Mouse (Mus musculus): ENCODE results near the gene Sirt2.
A peak's percentile ranks its signal among the peaks of the same experiment; 100 is the strongest.

The Sirt2 gene

DNA sequence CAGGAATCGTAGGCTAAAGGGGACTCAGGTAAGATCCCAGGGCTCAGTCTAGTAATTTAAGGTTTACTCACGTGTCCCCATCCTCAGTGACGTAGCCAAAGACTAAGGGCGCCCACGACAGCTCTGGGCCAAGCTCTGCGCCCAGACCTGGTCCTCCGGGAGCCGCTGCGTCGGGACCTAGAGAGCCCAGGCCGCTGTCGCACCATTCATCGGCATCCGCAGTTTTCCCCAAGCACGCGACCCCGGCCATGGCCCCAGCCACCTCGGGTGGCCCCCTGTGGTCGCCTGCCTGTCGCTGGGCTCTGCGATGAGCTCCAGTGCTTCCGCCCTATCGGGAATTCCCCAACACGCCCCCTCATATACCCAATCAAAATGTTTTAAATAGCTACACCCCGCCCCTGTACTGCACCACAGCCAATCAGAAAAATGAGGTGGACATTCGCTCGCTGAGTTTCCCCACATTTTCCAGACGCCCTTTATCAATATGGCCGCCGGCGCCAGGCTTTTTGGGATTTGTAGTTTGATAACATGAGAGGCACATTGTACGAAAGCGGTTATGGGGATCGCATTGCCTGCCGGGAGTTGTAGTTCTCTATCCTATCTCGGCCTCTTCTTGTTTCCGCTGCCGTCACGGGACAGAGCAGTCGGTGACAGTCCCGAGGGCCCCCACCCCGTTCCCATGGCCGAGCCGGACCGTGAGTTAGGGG lies at the start of gene Sirt2:
Sirt2 (plus strand) TSS at position 563 of the 707 bp plus-strand sequence.
- DNase-seq (ENCODE audit: low read depth, low spot score), result peak; percentile 98

DNA sequence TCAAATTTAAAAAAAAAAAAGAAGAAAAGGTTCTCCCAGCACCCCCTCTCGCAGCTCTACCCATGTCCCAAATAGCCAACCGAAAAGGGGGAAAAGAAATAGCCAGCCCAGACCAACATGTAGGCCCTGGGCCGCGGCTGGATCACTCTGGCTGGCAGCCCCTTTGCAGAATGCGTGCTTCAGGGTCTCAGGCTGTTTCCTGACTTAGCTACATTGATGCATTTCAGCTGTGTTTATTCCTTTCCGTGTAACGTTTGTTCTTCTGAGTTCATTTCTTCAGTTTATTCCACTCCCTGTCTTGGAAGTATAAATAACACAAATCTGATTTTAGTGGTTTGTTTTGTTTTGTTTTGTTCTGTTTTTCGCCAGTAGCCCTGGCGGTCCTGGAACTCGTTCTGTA lies 48.8 kb upstream of the Sirt2 start:
- no peak for DNase-seq (ENCODE audit: low read depth, low spot score)

DNA sequence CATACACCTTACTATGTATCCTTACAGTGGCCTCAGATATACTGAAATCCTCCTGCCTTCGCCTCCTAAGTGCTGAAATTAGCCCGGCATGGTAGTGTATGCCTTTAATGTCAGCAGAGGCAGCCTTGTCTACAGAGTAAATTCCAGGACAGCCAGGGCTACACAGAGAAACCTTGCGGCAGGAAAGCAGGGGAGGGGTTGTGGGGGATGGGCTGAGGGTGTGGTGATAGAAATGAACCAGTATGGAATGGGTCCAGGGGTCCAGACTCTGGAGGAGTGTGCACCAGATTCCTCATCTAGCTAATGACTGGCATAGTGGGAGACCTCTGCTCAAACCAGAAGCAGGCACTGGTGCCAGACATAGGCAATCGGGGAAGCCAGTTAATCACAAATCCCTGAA lies 47.4 kb upstream of the Sirt2 start:
- no peak for DNase-seq (ENCODE audit: low read depth, low spot score)

DNA sequence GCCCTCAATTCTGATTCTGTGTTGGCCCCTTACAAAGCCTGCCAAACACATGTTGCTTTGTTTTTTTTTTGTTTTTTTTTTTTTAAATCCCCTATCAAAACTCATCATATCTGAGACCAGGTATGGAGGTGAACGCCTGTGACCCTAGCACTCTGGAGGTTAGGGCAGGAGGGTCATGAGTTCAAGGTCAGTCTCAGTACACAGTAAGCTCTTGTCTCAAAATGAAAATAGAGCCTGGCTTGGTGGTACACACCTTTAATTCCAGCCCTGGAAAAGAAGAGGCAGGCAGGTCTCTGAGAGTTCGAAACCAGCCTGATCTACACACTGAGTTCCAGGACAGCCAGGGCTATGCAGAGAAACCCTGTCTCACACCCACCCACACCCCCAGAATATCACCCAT lies 46.9 kb upstream of the Sirt2 start:
- DNase-seq (ENCODE audit: low read depth, low spot score), result no peak

DNA sequence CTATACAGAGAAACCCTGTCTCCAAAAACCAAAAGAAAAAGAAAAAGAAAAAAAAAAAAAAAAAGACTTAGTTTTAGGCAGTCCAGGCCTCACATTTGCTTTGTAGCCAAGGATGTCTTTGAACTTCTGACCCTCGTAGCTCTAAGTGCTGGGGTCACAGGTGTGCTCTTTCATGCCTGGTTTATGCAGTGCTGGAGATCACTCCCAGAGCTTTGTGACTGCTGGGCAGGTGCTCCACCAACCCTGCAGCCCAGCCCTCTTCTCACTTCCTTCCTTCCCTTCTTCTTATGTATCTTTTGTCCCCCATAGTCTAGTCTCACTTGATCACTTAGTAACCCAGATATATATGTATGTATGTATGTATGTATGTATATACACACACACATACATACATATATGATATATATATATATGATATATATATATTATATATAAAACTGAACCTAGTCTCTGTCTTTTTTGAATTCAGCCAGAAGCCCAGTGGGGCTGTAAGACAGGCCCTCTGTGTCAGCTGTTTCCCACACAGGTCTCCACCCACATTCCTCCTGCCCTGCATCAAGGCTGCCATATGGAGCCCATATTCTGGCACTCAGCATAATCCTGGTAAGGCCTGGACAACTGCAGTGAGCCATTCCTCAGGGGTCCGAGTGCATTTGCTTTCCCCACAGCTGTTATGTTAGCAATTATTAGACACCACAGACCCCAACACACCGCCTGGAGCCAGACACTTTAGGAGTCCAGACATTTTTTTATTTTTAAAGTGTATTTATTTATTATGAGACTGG lies 45.6 kb upstream of the Sirt2 start:
- peak; percentile 48 for DNase-seq (ENCODE audit: low read depth, low spot score)

DNA sequence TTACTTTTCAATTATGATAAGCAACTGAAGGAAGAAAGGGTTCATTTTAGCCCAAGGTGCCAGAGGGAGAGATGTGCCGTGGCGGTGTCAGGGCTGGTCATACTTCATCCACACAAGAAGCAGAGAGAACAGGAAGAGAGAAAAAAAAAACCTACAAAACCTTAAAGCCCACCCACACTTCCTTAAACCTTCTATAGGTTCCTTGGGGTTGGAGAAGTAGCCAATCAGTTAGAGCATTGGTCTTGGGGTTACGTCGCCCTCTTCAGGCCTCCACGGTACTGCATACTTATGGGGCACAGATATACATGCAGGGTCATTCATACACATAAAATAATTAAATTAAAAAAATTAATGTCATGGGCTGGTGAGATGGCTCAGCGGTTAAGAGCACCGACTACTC lies 44.5 kb upstream of the Sirt2 start:
- DNase-seq (ENCODE audit: low read depth, low spot score), result no peak

DNA sequence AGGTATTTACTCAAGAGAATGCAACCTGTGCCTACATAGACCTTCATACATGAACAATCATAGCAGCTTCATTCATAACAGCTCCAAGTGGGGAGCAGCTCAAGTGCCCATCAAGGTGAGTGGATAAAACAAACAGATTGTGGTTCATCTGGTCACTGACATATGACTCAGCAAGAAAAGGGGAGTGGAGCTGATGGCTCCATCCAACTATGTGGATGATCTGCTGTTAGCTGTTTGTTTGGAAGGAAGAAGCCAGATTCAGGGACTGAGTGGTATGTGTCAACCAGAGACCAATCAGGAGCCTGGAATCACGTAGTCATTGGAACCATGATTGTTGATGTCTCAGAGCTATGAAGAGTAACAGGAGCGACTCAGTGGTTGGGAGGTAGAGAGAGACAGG lies 41.9 kb upstream of the Sirt2 start:
- no peak for DNase-seq (ENCODE audit: low read depth, low spot score)

DNA sequence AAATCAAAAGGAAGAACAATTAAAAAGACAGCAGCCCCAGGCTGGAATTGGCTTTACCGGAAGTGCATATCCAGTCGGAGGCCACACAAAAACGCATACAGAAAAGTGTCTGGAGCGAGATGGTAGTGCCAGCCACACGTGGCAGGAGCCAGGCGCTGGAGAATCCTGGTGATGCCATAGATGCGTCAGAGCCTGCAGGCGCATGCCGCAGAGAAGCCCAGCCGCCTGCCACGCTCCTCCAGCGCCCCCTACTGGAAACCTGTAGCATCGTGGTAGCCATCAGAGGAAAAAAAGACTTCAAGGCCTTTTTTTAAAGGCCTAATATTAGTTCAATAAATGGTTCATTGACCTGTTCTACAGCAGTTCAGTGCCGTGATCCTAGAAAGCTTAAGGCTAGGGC lies 39.9 kb upstream of the Sirt2 start:
- peak; percentile 86 for DNase-seq (ENCODE audit: low read depth, low spot score)

DNA sequence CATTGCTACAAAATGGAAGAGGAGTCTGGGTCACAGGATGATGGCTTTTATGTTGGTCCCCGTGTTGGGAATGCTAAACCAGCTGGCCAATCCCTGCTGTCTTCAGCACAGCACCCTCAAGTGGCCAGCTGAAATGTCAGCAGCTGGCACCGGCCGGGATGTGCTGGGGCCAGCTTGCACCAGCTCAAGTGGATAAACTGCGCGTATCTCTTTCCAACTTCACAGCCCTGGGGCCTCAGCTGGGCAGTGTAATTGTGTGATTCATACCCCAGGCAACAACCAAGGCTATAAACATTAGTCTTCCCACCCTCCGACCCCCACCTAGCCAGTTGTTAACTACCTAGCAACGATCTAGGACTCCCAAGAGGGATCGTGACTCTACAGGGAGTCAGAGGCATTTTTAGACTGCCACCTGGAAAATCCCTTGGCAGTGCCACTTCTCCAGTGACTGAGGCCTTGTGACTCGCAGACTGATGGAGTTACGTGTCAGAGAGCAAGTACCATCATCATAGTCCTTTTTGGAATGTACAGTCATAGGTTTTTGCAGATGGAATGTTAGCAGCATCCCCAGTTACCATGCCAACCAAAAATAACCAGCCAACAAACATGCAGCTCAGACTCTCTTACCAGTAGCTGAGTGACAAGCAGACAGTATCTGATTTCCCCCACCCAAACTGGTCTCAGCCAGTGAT lies 38.7 kb upstream of the Sirt2 start:
- no peak for DNase-seq (ENCODE audit: low read depth, low spot score)

DNA sequence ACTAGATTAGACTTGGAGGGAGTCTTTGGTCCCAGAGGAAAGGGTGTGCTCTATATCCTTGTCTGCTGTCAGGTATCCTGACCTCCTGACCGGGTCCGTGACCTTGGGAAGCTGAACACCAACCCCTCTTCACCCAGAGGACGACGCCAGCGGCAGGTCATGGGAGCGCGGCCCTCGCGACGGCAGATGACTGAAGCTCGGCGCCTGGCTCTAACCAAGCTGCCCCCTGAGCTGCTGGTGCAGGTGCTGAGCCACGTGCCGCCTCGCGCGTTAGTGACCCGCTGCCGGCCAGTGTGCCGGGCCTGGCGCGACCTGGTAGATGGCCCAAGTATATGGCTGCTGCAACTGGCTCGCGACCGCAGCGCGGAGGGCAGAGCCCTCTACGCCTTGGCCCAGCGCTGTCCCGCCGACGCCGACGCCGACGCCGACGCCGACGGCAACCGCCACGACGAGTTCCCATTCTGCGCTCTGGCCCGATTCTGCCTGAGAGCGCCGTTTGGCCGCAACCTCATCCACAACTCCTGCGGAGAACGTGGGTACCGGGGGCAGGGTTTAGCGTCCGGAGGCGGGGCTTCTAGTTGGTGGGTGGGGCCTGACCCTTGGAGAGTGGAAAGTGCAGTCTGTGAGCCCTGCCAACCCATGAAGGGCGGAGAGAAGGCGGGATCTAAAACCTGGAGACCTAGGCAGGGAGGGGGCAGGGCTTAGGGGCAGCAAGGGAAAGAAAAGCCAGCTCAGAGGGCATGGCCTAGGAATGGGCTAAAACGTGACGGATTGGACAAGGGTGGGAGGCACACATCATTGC lies 34.0 kb upstream of the Sirt2 start:
- peak; percentile 86 for DNase-seq (ENCODE audit: low read depth, low spot score)

DNA sequence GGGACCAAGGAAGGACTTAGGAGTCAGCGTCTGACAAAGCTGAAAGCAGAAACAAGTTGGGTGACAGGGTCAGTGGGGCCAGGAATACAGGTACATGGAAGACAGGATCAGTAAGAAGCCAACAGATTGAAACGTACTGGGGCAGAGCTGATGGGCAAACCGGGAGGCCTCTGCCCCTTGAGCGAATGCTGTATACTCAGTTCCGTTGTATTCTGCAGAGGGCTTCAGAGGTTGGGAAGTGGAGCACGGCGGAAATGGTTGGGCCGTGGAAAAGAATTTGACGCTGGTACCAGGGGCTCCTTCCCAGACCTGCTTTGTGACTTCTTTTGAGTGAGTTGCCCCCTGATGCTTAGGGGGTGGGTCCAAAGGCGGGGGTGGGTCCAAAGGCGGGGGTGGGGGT lies 33.3 kb upstream of the Sirt2 start:
- DNase-seq (ENCODE audit: low read depth, low spot score), result no peak

DNA sequence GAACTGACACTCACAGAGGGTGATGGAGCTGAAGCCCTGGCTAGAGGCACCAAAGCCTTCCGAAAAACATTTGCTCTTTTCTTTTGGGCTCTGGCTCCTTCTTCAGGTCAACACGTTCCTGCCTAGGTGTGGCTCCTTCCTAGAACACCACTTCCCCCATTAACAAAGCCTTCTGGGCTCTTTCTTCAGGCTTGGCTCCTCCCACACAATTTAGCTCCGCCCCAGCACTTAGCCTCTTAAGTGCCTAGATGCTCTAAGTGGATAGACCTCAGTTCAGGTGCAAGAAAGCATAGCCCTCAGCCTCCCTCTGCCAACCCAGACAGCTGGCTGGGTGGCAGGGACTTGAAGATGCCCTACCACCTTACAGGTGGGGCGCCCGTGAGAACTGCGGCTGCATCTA lies 30.8 kb upstream of the Sirt2 start:
- DNase-seq (ENCODE audit: low read depth, low spot score), result no peak

DNA sequence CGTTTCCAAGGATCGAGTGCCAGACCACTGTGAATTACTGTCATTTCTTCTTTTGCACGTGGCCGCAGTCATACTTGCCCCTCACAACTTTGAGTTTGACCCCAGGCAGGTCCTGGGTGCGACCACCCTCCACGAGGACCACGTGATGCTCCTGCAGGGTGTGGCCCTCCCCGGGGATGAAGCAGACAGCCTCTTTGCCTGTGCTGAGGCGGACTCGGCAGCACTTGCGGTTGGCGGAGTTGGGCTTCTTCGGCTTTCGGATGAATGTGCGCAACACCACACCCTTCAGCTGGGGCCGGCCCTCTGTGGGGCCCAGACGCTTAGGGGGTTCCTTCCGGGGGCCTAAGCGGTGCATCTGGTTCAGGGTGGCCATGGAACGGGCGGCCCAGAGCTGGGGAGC lies 26.7 kb upstream of the Sirt2 start:
- DNase-seq (ENCODE audit: low read depth, low spot score), result no peak

DNA sequence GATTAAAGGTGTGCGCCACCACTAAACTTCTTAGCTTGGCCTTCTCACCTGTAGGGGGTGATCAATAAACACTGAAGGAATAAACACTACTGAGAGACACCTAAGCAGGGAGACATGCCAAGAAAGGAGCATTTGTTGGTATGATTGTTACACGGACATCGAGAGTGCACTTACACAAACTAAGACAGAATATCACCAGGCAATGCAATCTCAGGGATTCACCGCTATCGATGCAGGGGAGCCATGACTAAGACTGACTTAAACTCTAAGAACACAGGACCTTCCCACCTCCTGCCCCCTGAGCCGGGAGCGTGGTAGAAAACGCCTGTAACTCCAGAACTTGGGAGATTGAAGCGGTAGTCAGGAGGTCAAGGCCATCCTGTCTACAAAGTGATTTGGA lies 25.6 kb upstream of the Sirt2 start:
- DNase-seq (ENCODE audit: low read depth, low spot score), result no peak

DNA sequence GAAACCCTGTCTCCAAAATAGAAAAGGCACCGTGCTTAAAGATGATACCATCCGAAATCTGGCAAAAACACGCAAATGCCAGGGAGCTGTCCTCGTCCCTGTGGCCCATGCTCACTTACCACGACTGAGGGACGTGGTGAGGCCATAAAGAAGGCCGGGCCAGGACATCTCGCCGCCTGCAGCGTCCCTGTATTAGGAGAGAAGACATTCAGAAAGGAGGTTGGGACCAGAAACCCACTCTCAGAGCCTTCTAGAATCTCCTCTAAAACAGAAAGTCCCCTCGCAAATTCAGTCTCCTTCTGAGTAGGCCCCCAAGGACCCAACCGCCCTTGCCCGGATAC lies 25.2 kb upstream of the Sirt2 start:
- no peak for DNase-seq (ENCODE audit: low read depth, low spot score)

DNA sequence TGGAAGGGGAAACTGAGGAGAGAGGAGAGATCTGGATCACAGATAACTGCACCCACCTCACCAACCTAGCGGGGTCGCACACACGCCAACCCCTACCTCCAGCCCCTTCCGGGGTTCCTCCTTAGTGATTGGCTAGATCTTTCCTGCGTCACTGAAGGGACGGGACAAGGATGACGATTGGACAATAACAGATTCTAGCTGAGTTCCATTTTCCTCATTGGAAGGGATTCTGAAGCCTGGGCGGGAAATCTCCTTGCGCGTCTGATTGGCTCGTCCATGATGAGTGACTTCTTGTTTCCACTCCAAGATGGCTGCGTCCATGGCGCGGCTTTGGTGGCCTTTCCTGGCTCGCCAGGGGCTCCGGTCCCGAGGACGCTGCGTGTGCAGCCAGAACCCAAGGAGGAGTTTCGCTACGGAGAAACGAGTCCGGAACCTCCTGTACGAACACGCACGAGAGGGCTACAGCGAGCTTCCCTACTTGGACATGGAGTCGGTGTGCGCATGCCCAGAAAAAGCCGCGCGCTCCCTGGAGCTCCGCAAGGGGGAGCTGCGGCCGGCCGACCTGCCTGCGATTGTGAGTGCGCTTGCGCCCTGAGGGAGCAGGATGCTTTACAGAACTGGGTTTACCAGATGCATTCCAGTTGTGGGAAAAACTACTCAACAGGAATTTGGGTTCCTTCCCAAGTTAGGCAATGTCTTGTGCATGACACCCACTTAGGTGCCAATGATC lies 24.7 kb upstream of the Sirt2 start, which contains the start of the genes Mrps12 and Sars2:
Mrps12 (minus strand) TSS at position 112 of the 730 bp plus-strand sequence.
Sars2 (plus strand) TSS at position 284 of the 730 bp plus-strand sequence.
- peak; percentile 98 for DNase-seq (ENCODE audit: low read depth, low spot score)

DNA sequence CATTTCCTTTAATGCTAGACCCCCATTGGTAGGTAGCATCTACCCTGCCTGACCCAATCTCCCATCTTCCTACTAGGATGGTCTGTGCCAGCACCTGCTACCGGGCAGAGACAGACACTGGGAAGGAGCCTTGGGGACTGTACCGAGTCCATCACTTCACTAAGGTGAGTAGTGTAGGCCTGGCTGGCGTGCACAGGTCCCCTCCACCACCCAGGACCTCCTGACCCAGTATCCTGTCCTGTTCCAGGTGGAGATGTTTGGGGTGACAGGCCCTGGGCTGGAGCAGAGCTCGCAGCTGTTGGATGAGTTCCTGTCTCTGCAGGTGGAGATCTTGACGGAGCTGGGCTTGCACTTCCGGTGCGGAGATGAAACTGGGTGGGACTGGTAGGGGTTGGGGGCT lies 16.6 kb upstream of the Sirt2 start:
- no peak for DNase-seq (ENCODE audit: low read depth, low spot score)

DNA sequence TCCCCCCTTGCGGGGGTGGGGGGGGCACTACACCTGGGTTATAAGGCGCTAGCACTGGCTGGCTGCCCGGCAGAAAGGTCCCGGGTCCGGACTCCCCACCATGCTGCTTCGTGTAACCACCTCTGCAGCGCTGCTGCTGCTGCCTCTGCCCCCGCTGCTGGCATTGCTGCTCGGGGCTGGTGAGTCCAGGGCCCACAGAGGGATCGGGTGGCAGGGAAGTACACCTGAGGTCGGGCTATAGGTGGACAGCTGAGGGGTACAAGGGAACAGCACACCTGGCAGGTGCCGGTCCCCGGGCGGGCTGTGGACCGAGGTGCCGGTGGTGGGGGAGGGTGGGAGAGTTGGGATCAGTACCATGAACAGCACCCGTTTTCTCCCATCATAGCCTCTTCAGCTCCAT lies 10.5 kb upstream of the Sirt2 start, which contains the start of gene Ccer2:
Ccer2 (plus strand) TSS at position 96 of the 400 bp plus-strand sequence.
- DNase-seq (ENCODE audit: low read depth, low spot score), result no peak

DNA sequence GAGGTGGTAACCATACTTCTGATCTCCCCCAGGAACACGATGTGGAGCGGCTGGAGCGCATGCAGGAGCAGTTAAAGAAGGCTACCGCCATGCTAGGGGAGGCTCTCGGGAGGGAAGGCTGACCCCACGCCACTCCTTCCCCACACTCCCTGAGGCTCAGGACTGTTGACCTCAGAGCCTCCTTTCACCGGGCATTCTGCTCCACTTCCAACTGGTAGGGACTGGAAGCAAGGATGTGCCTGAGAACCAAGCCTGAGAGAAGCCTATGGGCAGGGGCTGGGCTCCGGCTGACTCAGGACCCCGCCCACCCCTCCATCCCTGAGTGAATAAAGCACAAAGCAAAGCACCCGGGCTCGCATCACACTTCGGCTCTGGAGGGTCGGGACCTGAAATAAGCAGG lies 7.9 kb upstream of the Sirt2 start:
- DNase-seq (ENCODE audit: low read depth, low spot score), result no peak

DNA sequence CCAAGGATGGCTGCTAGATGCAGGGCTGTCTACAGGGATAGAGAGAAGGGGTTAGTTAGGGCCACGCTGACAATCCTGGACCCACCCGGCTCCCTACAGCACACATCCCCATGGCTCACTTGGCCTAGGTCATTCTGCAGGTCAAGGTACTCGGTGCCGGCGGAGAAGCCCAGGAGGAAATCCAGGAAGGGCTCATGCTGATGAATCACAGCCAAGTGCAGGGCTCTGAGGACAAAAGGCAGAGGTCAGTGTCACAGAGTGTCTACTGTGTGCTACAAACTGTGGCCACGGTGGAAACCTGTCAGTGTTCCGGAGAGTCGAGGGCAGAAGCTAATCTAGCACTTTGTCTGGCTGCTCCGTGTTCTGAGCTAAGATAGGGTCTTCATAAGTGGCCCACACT lies 4.6 kb upstream of the Sirt2 start:
- DNase-seq (ENCODE audit: low read depth, low spot score), result no peak

DNA sequence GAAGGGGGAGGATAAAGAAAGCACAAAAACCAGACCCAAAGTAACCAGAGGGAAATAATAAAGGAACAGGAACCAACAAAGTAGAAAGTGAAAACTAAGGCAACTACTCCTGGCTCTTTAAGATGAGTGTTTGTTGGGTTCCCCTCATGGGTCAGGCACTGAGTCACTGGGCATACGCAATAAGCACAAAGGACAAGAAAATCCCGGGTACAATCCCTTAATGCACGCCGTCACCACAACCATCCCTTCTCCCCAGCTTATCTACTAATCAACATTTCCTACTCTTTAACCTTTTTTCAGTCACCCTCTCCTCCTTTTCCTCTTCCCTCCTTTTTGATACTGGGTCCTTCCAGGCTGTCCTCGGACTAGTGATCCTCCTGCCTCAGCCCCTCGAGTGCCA lies 1.3 kb upstream of the Sirt2 start:
- DNase-seq (ENCODE audit: low read depth, low spot score), result no peak

Data from mesoderm, embryonic 11.5 days (tissue).